Mouse (Mus musculus) limb, embryonic 10.5 days (tissue): ENCODE results near the gene Dnajc5. TPM values are rescaled to one million over a fixed set of nuclear protein-coding genes. Genes with fewer than 3 reads are reported as not detected.
A peak's percentile ranks its signal among the peaks of the same experiment; 100 is the strongest.

ENCODE experiments used
- DNase-seq: peaks from one replicate; pipeline ENCODE4 v3.0.0-alpha.2; 2017; ENCODE audit warnings: low spot score
- H3K27ac ChIP-seq: fragments of 300-500 bp; sonication (generic); 2 replicates; pipeline ENCODE4 v1.5.1; 2016; ENCODE audit warnings: mild to moderate bottlenecking
- H3K27me3 ChIP-seq: fragments of 300-500 bp; sonication (generic); 2 replicates; pipeline ENCODE4 v1.6.1; 2016; ENCODE audit warnings: low read depth, mild to moderate bottlenecking; ENCODE audit not compliant: poor library complexity, severe bottlenecking
- H3K36me3 ChIP-seq: fragments of 300-500 bp; sonication (generic); 2 replicates; pipeline ENCODE4 v1.6.1; 2016; ENCODE audit warnings: mild to moderate bottlenecking, moderate library complexity
- H3K4me1 ChIP-seq: fragments of 300-500 bp; sonication (generic); 2 replicates; pipeline ENCODE4 v1.6.1; 2016
- H3K4me3 ChIP-seq: fragments of 300-500 bp; sonication (generic); 2 replicates; pipeline ENCODE4 v1.5.1; 2016; ENCODE audit warnings: mild to moderate bottlenecking, moderate library complexity
- H3K9me3 ChIP-seq: fragments of 300-500 bp; sonication (generic); replicated peaks from 2 replicates; pipeline ENCODE4 v1.6.1; 2016; ENCODE audit warnings: mild to moderate bottlenecking
- WGBS: fragments of 180-500 bp; shearing (Covaris S2); methylation state at CpG from one replicate; pipeline ENCODE4 v1.1.7; 2016; 5-methylcytosine and 5-hydroxymethylcytosine counted together
- polyA plus RNA-seq: library from polyadenylated mRNA; unstranded; fragments of >200 nt; fragmentation: Nextera tagmentation; extraction: Ambion mirVana; gene quantifications from 2 replicates; pipeline ENCODE4 v1.2.1, GENCODE M21; 2016

The Dnajc5 gene
- polyA plus RNA-seq, 1 experiment from 2014 or later: 97.6 TPM

DNA sequence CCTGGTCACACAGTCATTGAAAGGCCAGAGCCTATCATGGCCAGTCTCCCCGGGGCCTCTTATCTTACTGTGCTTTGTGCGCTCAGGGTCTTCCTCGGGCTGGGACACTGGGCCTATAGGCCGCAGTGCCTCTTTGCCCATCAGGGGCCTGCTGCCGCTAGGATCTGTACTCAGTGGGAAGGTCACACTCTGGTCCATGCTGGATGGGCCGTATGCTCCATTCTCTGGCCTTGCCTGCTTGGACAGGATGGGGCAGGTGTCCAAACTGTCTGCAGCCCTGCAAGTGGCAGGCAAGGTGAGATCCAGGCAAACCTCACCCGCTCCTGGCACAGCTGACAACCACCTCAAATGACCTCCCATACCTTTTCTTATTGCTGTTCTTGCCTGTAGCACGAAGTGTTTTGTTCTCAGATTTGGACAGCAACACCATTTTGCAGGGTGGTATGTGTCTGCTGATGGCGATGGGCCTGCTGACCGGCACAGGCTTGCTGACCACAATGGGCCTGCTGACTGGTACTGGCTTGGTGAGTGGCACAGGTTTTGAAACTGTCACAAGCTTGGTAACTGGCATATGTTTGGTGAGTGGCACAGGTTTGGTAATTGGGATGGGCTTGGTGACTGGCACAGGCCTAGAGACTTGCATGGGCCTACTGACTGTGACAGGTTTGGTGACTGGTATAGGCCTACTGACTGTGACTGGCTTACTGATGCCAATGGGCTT, 68.9 kb downstream of the Dnajc5 start:
- Histone ChIP-seq H3K27me3 (no peaks in the 10 kb centered on the region), H3K4me1 (peaks cover 24% of the 10 kb centered on the region), H3K9me3 (no peaks in the 10 kb centered on the region), H3K4me3 (no peak overlapping the region), H3K36me3 (peaks cover 67% of the 10 kb centered on the region), H3K27ac (no peak overlapping the region)
- no peak for DNase-seq
- WGBS: 93% methylated on average over 10 of the region's 10 CpGs

DNA sequence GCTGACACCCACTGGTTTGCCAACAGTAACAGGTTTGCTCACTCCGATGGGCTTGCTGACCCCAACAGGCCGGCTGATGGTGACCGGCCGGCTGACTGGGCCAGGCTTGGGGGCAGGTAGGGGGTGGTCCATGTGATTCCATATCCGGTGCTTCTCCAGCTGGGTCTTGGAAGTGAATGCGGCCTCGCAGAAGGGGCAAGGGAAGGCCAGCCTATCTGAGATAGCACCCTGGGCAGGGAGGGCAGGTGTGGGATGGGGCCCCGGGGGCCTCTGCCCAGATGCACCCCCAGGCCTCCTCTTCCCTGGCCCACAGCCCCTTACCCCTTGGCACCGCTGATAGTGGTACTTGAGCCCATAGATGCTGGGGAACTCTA, 69.4 kb downstream of the Dnajc5 start:
- no peak for DNase-seq
- peaks cover 24% of the 10 kb centered on the region for H3K4me1 ChIP-seq
- H3K4me3 ChIP-seq: no peak overlapping the region
- peaks cover 62% of the 10 kb centered on the region for H3K36me3 ChIP-seq
- no peaks in the 10 kb centered on the region for H3K9me3 ChIP-seq
- no peaks in the 10 kb centered on the region for H3K27me3 ChIP-seq
- H3K27ac ChIP-seq: no peak overlapping the region
- 96% methylated on average over 9 of the region's 9 CpGs for WGBS

DNA sequence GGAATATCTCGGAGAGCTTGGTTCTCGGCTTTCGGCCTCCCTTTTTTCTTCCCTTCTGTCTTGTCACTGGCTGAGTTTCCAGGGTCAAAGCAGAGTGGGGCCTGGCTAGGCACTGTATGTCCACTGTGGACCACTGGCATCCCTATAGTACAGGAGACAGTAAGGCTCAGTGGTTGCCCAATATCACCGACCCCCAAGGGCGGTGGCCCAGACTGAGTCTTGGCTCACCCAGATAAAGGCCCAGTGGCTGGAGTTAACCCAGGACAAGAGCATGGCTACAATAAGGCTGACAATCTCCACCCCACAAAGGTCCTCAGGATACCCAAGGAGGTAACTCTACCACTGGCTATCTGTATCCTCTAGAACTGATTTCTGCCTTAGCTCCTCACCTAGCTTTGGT, 70.2 kb downstream of the Dnajc5 start:
- no peak overlapping the region for H3K4me3 ChIP-seq
- DNase-seq: no peak
- no peaks in the 10 kb centered on the region for H3K9me3 ChIP-seq
- no peak overlapping the region for H3K27ac ChIP-seq
- 98% methylated on average over 5 of the region's 5 CpGs for WGBS
- H3K27me3 ChIP-seq: no peaks in the 10 kb centered on the region
- peaks cover 54% of the 10 kb centered on the region for H3K36me3 ChIP-seq
- peaks cover 24% of the 10 kb centered on the region for H3K4me1 ChIP-seq

DNA sequence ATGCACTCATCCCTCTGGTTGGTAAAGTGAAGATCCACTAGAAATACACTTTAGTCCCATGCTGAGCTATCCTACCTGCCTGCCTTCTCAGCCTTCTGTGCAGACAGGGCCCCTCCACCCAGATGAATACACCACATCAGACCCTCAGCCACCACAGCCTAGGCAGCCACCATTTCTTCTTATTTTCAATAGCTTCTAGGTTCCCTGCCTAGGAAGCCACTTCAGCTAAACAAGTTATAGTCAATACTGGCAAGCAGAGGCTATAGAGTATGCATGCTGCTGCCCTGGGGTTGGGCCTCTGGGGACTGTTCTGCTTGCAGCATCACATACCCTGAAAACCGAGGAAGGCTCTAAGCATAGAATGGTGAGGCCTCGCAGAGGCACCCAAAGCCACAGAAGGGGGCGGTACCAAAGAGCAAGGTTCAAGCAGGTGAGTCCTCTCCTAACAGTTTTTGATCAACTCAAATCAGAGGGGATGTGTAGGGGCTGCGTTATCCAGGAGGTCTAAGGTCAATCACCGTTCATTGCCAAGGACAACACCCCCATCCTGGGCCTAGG, 71.3 kb downstream of the Dnajc5 start, which contains the start of gene Prpf6:
Prpf6 (plus strand) TSS at position 341 of the 558 bp plus-strand sequence.
- Histone ChIP-seq H3K4me3 (peak within 1 kb of the TSS; percentile 94), H3K36me3 (peaks cover 43% of the 10 kb centered on the region), H3K27ac (peak within 1 kb of the TSS; percentile 95), H3K9me3 (no peaks in the 10 kb centered on the region), H3K27me3 (peaks cover 6% of the 10 kb centered on the region; the same call in 1 of the 2 replicates), H3K4me1 (peaks cover 24% of the 10 kb centered on the region)
- WGBS: 29% methylated on average over 5 of the region's 5 CpGs
- no peak for DNase-seq

DNA sequence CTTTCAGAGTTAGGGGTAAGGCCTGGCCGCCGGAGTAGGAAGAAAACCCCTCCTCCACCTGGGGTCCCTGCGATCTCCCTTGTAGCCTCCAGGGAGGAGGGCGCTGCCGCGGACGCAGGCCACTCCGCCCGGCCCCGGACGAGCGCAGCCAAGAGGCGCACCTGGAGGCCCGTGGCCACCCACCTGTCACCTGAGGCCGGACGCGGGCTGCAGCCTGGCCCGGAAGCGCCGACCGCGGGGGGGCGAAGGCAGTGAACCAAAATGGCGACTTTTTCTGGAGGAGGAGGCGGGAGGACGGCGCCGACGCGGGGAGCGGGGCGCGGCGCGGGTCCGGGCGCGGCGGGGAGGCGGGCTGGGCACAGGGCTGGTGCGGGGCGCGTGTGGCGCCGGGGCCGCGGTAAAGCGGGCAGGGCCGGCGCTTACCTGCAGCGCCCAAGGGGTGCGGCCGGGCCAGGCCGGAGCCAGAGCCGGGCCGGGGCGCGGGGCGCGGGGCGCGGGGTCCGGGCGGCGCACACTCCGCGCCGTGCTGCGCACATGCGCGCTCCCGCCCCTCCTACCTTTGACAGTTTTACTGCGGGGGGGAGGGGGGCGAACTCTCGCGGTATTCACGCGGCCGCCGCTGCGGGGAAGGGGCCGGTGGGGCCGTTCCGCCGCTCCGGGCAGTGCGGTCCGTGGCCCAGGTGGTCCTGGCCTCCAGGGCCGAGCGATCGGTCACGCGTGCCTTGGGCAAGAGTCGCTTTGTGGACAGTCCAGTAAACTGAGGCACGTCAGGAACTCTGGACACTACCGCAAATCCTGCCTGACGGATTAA, 72.2 kb downstream of the Dnajc5 start, which contains the start of gene Zfp512b:
Zfp512b (minus strand) TSS at position 573 of the 811 bp plus-strand sequence.
- Histone ChIP-seq H3K36me3 (peaks cover 35% of the 10 kb centered on the region), H3K4me3 (peak within 1 kb of the TSS; percentile 94), H3K27ac (peak within 1 kb of the TSS; percentile 95), H3K4me1 (peaks cover 24% of the 10 kb centered on the region), H3K27me3 (peaks cover 14% of the 10 kb centered on the region; the same call in 1 of the 2 replicates), H3K9me3 (no peaks in the 10 kb centered on the region)
- DNase-seq: peak; percentile 88
- 2% methylated on average over 93 of the region's 97 CpGs for WGBS

DNA sequence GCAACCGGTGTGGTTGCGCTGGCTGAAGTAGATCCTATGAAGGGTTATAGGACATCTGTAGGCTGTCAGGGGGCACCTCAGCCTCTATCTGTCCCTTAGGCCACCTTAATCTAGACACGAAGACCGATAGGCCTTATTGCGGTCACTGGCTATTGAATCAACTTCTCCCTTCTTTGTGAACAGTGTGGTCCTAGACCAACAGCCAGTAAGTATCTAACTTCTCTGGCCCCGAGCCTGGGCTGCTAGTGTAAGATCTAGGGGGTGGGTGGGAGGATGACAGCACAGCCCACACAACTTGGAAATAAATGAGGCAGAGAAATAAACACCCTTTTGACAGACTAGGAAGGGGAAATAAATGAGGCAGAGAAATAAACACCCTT, 72.7 kb downstream of the Dnajc5 start:
- 13% methylated on average over 6 of the region's 6 CpGs for WGBS
- DNase-seq: no peak
- peak overlapping the region; percentile 95 for H3K27ac ChIP-seq
- H3K27me3 ChIP-seq: peaks cover 20% of the 10 kb centered on the region
- peaks cover 29% of the 10 kb centered on the region for H3K36me3 ChIP-seq
- peak overlapping the region; percentile 94 for H3K4me3 ChIP-seq
- no peaks in the 10 kb centered on the region for H3K9me3 ChIP-seq
- H3K4me1 ChIP-seq: peaks cover 24% of the 10 kb centered on the region

DNA sequence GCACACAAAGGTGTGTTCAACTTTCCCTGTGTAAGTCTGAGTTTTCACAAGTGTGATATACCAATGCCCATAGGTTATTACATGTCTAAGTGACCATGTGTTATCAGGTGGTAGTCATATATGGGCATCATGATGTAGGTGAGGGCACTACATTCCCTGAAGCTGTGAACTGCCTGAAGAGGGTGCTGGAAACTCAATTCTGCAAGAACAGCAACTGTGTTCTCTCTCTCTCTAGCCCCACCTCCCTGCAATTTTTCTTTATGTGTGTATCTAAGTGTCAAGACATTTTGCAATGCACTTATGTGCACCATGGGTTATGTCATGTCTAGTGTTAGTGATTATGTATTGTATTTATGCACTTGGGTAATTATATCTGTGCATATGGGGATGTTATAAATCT, 73.7 kb downstream of the Dnajc5 start:
- Histone ChIP-seq H3K9me3 (no peaks in the 10 kb centered on the region), H3K27ac (no peak overlapping the region), H3K36me3 (peaks cover 20% of the 10 kb centered on the region), H3K4me1 (peaks cover 32% of the 10 kb centered on the region), H3K27me3 (peaks cover 29% of the 10 kb centered on the region), H3K4me3 (no peak overlapping the region)
- no peak for DNase-seq

DNA sequence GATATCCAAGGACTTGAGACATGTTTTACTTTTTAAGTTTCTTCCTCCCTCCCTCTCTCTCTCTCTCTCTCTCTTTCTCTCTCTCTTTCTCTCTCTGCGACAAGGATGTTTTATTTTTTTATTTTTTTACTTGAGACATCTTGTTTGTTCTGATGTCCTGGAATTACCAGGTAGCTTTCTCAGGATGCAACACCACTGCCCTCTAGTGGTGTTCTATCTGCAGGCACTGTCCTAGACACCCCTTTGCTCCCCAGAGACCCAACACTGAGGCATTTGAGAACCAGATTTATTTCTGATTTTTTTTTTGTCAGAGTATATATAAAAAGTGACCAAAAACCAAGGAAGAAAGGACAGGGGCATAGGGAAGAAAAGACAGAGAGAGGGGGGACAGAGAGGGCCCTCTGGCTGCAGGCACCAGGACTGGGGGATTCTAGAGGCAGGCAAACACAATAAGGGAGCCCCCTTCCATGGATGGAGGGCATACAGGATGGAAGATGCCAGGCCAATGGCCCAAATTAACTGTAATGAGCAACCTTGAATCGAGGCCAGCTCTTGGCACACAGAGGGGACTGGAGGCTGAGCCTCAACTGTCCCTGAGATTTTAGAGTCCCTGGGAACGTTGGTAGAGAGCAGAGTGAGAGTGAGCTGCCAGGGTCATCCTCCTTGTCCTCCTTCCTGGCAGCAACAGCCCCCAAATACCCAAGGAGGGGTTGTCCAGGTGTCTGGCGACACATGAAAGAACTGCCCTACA, 74.8 kb downstream of the Dnajc5 start:
- H3K4me3 ChIP-seq: no peak overlapping the region
- no peak overlapping the region for H3K27ac ChIP-seq
- peaks cover 36% of the 10 kb centered on the region for H3K4me1 ChIP-seq
- no peaks in the 10 kb centered on the region for H3K9me3 ChIP-seq
- DNase-seq: no peak
- peaks cover 8% of the 10 kb centered on the region for H3K36me3 ChIP-seq
- H3K27me3 ChIP-seq: peaks cover 39% of the 10 kb centered on the region
- 79% methylated on average over 4 of the region's 4 CpGs for WGBS

DNA sequence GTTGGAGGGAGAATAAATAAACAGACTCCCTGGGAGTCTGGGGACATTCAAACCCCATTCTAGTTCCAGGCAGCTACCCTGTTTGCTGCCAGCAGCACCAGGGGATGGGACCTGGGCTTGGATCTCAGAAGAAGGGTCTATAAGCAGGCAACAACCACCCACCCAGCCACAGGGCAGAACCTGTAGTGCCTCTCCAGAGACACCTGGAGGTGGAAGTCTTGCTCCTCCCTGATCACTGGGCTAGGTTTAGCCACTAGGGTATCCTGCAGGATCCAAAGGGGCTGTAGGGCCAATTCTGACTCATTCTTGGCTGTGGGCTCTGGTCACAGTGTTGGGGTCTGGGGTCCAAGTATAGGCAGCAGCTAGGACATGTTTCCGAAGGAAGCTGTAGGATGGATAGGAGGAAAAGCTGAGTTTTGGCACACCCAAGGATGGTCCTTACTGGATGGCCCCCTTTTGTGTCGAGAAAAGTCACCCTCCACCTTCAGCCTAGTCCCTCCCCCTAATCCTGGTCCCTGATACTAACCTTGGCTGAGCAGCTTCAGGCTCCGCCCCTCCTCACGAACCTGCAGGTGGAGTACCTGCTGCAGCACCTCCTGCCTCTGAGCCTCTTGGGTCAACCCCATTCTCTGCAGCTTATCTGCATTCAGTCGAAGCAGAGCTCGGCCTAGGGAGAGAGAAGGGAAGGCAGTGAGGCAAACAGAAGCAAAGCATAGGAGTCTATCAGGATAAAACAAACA, 76.1 kb downstream of the Dnajc5 start:
- peaks cover 36% of the 10 kb centered on the region for H3K4me1 ChIP-seq
- no peak for DNase-seq
- no peak overlapping the region for H3K4me3 ChIP-seq

DNA sequence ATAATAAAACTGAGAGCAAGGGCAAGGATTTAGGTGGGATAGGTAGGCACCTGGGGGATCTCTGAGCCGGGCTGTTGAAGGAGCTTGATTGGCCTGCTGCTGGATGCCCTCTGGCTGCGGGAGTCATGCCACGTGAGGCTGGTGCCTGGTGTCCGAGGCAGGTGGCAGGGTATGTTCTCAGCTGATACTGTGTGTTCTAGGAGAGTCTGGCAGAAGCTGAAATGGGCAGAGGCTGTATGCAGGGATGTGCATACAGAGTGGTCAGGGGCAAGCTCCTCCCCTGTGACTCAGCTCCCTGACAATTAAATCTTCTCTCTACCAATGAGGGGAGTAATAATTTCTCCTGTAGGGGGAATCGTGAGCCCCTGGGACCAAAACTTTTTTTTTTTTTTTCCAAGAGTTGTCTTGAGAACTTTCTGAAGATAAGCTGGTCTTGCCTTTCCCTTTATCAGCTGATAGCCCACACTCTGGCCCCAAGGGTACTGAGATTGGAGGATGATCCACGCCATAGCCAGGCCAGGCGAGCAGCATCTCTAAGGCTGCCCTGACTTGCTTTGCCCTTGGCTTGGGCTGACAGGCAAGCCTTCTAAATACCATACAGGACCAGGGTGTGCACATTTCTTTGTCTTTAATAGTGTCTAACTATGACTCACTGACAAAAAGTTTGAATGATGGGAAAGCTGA, 77.2 kb downstream of the Dnajc5 start:
- H3K9me3 ChIP-seq: no peaks in the 10 kb centered on the region
- no peak overlapping the region for H3K27ac ChIP-seq
- H3K36me3 ChIP-seq: no peaks in the 10 kb centered on the region
- H3K4me1 ChIP-seq: peaks cover 36% of the 10 kb centered on the region
- no peak overlapping the region for H3K4me3 ChIP-seq
- no peak for DNase-seq
- 72% methylated on average over 7 of the region's 7 CpGs for WGBS
- peaks cover 42% of the 10 kb centered on the region for H3K27me3 ChIP-seq

More for the DNA sequence above, 76.1 kb downstream of the Dnajc5 start:
- H3K9me3 ChIP-seq: no peaks in the 10 kb centered on the region
- H3K27ac ChIP-seq: no peak overlapping the region
- H3K36me3 ChIP-seq: no peaks in the 10 kb centered on the region
- 46% methylated on average over 6 of the region's 6 CpGs for WGBS
- H3K27me3 ChIP-seq: peaks cover 42% of the 10 kb centered on the region

DNA sequence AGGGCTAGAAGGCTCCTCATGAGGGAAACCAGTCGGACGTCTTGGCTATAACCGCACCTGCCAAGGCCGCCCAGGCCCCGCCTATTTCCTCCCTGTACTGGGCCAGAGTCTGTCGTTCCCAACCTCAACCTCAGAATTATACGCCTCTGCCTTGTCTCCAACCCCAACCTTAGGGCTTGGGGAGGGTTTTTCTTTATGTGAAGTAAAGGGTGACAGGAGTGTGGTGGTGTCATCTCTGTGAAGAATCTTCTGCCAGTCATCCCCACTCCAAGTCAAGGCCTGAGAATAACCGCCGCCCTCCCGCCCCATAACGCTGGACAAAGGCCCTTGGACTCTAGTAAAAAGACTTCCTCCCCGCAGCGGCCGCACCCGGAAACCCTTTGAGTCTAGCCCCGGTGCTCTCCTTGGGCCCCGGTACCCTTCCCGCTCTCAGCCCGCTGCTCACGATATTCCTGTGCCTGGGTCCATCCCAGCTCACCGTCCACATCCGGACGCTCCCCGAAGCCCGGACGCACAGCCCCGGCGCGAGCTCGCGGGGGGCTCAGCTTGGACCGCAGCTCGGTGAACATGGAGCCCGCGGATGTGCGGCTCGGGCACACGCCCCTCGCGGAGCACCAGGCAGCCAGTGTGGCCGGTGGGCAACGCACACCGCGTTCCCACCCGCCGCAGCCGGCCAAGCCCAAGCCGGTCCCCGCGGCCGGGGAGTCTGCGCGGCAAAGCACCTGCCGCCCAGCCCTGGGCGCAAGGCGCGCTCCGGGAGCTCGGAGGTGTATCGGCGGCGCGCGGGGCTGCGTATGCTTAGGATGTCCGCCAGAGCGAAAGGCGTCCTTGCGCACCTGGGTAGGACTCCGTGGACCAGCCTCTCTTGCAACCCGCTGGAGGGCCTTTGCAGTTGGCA, 78.4 kb downstream of the Dnajc5 start, which contains the start of gene Samd10:
Samd10 (minus strand) TSS at position 759 of the 898 bp plus-strand sequence.
- 3% methylated on average over 71 of the region's 71 CpGs for WGBS
- no peaks in the 10 kb centered on the region for H3K9me3 ChIP-seq
- H3K4me1 ChIP-seq: peaks cover 29% of the 10 kb centered on the region
- H3K27me3 ChIP-seq: peaks cover 42% of the 10 kb centered on the region
- no peaks in the 10 kb centered on the region for H3K36me3 ChIP-seq
- peak within 1 kb of the TSS; percentile 82 for H3K27ac ChIP-seq
- DNase-seq: peak; percentile 77
- peak within 1 kb of the TSS; percentile 96 for H3K4me3 ChIP-seq
